Mouse (Mus musculus): Measurements from ENCODE around the gene Tnfsf15. TPM values are rescaled to one million over a fixed set of nuclear protein-coding genes. Genes with fewer than 3 reads are reported as not detected.
A peak's percentile ranks its signal among the peaks of the same experiment; 100 is the strongest.

The Tnfsf15 gene
- polyA plus RNA-seq, 1 experiment from 2014 or later: not detected

GRCm38 (mm10) chr4:63757527-63758154 is 12.7 kb upstream of the Tnfsf15 start:
- DNase-seq (ENCODE audit: low spot score): no peak
- WGBS: 80% methylated on average over 6 of the region's 6 CpGs
- H3K4me1 ChIP-seq: peaks cover 18% of the 10 kb centered on the region
- H3K27ac ChIP-seq (replicated peaks): no peak overlapping the region
- H3K9me3 ChIP-seq: no peaks in the 10 kb centered on the region
- H3K4me3 ChIP-seq: no peak overlapping the region
- H3K36me3 ChIP-seq (replicated peaks): no peaks in the 10 kb centered on the region
- H3K27me3 ChIP-seq (replicated peaks; ENCODE audit: low read depth, poor library complexity, severe bottlenecking): no peaks in the 10 kb centered on the region

DNA sequence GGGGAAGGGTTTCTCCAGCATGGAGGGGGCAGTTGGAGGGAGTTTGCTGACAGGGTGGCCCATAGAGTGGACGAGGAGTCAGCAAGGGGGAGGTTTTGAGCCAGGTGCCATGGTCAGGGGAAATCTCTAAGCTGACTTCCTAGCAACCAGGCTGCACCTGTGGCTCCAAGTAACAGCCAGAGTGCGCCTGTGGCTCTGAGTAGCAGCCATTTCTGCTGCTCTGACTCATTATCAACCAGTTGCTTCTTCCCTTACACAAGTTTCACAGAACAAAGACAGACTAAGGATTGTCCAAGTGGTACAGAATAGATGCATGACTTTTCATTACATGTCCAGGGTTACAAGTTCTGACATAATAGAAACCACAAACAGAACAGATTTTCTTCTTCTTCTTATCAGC is 11.2 kb upstream of the Tnfsf15 start:
- H3K4me1 ChIP-seq: peaks cover 22% of the 10 kb centered on the region
- no peaks in the 10 kb centered on the region for H3K9me3 ChIP-seq
- WGBS: 70% methylated on average over 2 of the region's 2 CpGs
- no peaks in the 10 kb centered on the region for H3K36me3 ChIP-seq (replicated peaks)
- no peak for DNase-seq (ENCODE audit: low spot score)
- H3K27ac ChIP-seq (replicated peaks): no peak overlapping the region
- no peak overlapping the region for H3K4me3 ChIP-seq
- H3K27me3 ChIP-seq (replicated peaks; ENCODE audit: low read depth, poor library complexity, severe bottlenecking): no peaks in the 10 kb centered on the region

GRCm38 (mm10) chr4:63754467-63755020 is 9.6 kb upstream of the Tnfsf15 start:
- Histone ChIP-seq H3K27ac (replicated peaks) (no peak overlapping the region), H3K9me3 (no peaks in the 10 kb centered on the region), H3K36me3 (replicated peaks) (no peaks in the 10 kb centered on the region), H3K4me1 (peaks cover 22% of the 10 kb centered on the region), H3K27me3 (replicated peaks; ENCODE audit: low read depth, poor library complexity, severe bottlenecking) (no peaks in the 10 kb centered on the region), H3K4me3 (no peak overlapping the region)
- no peak for DNase-seq (ENCODE audit: low spot score)
- 83% methylated on average over 9 of the region's 9 CpGs for WGBS

GRCm38 (mm10) chr4:63753855-63754254 is 8.9 kb upstream of the Tnfsf15 start:
- H3K9me3 ChIP-seq: no peaks in the 10 kb centered on the region
- DNase-seq (ENCODE audit: low spot score): no peak
- no peaks in the 10 kb centered on the region for H3K27me3 ChIP-seq (replicated peaks; ENCODE audit: low read depth, poor library complexity, severe bottlenecking)
- no peak overlapping the region for H3K27ac ChIP-seq (replicated peaks)
- H3K36me3 ChIP-seq (replicated peaks): no peaks in the 10 kb centered on the region
- H3K4me1 ChIP-seq: peaks cover 22% of the 10 kb centered on the region
- no peak overlapping the region for H3K4me3 ChIP-seq
- 63% methylated on average over 2 of the region's 2 CpGs for WGBS

- no peak overlapping the region for H3K27ac ChIP-seq (replicated peaks)
- H3K36me3 ChIP-seq (replicated peaks): no peaks in the 10 kb centered on the region
- WGBS: 63% methylated on average over 16 of the region's 16 CpGs
- peaks cover 22% of the 10 kb centered on the region for H3K4me1 ChIP-seq
- no peaks in the 10 kb centered on the region for H3K9me3 ChIP-seq
- H3K27me3 ChIP-seq (replicated peaks; ENCODE audit: low read depth, poor library complexity, severe bottlenecking): no peaks in the 10 kb centered on the region
- no peak overlapping the region for H3K4me3 ChIP-seq
- DNase-seq (ENCODE audit: low spot score): peak; percentile 41
Measured at GRCm38 (mm10) chr4:63752687-63753523, 8.0 kb upstream of the Tnfsf15 start.

GRCm38 (mm10) chr4:63748061-63748730 is 3.3 kb upstream of the Tnfsf15 start:
- DNase-seq (ENCODE audit: low spot score): no peak
- 81% methylated on average over 3 of the region's 3 CpGs for WGBS

GRCm38 (mm10) chr4:63745271-63745670 is 358 bp upstream of the Tnfsf15 start:
- peaks cover 29% of the 10 kb centered on the region for H3K4me1 ChIP-seq
- 77% methylated on average over 6 of the region's 6 CpGs for WGBS
- no peak overlapping the region for H3K27ac ChIP-seq (replicated peaks)
- H3K4me3 ChIP-seq: no peak overlapping the region
- no peaks in the 10 kb centered on the region for H3K27me3 ChIP-seq (replicated peaks; ENCODE audit: low read depth, poor library complexity, severe bottlenecking)
- no peaks in the 10 kb centered on the region for H3K9me3 ChIP-seq
- no peaks in the 10 kb centered on the region for H3K36me3 ChIP-seq (replicated peaks)
- no peak for DNase-seq (ENCODE audit: low spot score)

More at GRCm38 (mm10) chr4:63748061-63748730, 3.3 kb upstream of the Tnfsf15 start:
- H3K4me3 ChIP-seq: no peak overlapping the region
- H3K9me3 ChIP-seq: no peaks in the 10 kb centered on the region
- H3K4me1 ChIP-seq: peaks cover 26% of the 10 kb centered on the region
- no peaks in the 10 kb centered on the region for H3K36me3 ChIP-seq (replicated peaks)
- H3K27me3 ChIP-seq (replicated peaks; ENCODE audit: low read depth, poor library complexity, severe bottlenecking): no peaks in the 10 kb centered on the region
- no peak overlapping the region for H3K27ac ChIP-seq (replicated peaks)

GRCm38 (mm10) chr4:63743660-63744059 is 1.3 kb downstream of the Tnfsf15 start:
- no peaks in the 10 kb centered on the region for H3K27me3 ChIP-seq (replicated peaks; ENCODE audit: low read depth, poor library complexity, severe bottlenecking)
- 58% methylated on average over 1 of the region's 1 CpGs for WGBS
- H3K4me3 ChIP-seq: no peak overlapping the region
- H3K9me3 ChIP-seq: no peaks in the 10 kb centered on the region
- H3K27ac ChIP-seq (replicated peaks): no peak overlapping the region
- no peak for DNase-seq (ENCODE audit: low spot score)
- H3K4me1 ChIP-seq: peaks cover 33% of the 10 kb centered on the region
- no peaks in the 10 kb centered on the region for H3K36me3 ChIP-seq (replicated peaks)

DNA sequence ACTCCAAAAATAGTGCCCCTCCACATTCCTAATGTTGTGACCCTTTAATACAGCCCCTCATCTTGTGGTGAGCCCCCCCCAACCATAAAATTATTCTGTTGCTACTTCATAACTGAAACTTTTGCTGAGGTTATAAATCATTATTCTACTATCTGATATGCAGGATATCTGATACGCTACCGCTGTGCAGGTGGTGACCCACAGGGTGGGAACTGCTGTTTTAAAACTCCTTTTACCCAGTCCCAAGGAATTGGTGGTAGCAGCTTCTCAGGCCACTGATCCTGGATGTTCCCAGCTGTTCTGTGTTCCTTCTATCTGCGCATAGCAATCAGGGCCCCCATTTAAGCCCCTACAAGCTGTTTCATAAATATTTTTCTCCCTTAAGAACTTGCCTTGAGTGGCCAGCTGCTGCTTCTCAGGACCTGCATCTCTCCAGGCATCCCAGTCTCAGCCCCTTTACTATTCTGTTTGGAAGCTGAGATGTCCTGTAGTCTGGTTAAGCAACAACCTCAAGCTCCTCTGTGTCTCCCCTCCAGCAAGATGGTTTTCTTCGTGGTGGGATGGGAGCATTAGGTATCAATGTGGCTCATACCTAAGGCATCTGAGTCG is 2.0 kb downstream of the Tnfsf15 start:
- Histone ChIP-seq H3K27me3 (replicated peaks; ENCODE audit: low read depth, poor library complexity, severe bottlenecking) (no peaks in the 10 kb centered on the region), H3K4me3 (no peak overlapping the region), H3K27ac (replicated peaks) (no peak overlapping the region), H3K4me1 (peaks cover 33% of the 10 kb centered on the region), H3K36me3 (replicated peaks) (no peaks in the 10 kb centered on the region), H3K9me3 (no peaks in the 10 kb centered on the region)
- no peak for DNase-seq (ENCODE audit: low spot score)
- WGBS: 88% methylated on average over 5 of the region's 5 CpGs

GRCm38 (mm10) chr4:63742101-63742500 is 2.8 kb downstream of the Tnfsf15 start:
- WGBS: 66% methylated on average over 7 of the region's 7 CpGs

GRCm38 (mm10) chr4:63740761-63741160 is 4.2 kb downstream of the Tnfsf15 start:
- DNase-seq (ENCODE audit: low spot score): no peak
- H3K4me3 ChIP-seq: no peak overlapping the region
- no peaks in the 10 kb centered on the region for H3K27me3 ChIP-seq (replicated peaks; ENCODE audit: low read depth, poor library complexity, severe bottlenecking)
- peaks cover 33% of the 10 kb centered on the region for H3K4me1 ChIP-seq
- no peak overlapping the region for H3K27ac ChIP-seq (replicated peaks)
- no peaks in the 10 kb centered on the region for H3K9me3 ChIP-seq
- no peaks in the 10 kb centered on the region for H3K36me3 ChIP-seq (replicated peaks)
- WGBS: 84% methylated on average over 4 of the region's 4 CpGs

More at GRCm38 (mm10) chr4:63742101-63742500, 2.8 kb downstream of the Tnfsf15 start:
- H3K36me3 ChIP-seq (replicated peaks): no peaks in the 10 kb centered on the region
- H3K4me3 ChIP-seq: no peak overlapping the region
- no peak overlapping the region for H3K27ac ChIP-seq (replicated peaks)
- DNase-seq (ENCODE audit: low spot score): no peak
- no peaks in the 10 kb centered on the region for H3K27me3 ChIP-seq (replicated peaks; ENCODE audit: low read depth, poor library complexity, severe bottlenecking)
- no peaks in the 10 kb centered on the region for H3K9me3 ChIP-seq
- peaks cover 33% of the 10 kb centered on the region for H3K4me1 ChIP-seq

GRCm38 (mm10) chr4:63740001-63740400 is 4.9 kb downstream of the Tnfsf15 start:
- Histone ChIP-seq H3K36me3 (replicated peaks) (no peaks in the 10 kb centered on the region), H3K9me3 (no peaks in the 10 kb centered on the region), H3K27ac (replicated peaks) (no peak overlapping the region), H3K4me1 (peaks cover 30% of the 10 kb centered on the region), H3K4me3 (no peak overlapping the region), H3K27me3 (replicated peaks; ENCODE audit: low read depth, poor library complexity, severe bottlenecking) (no peaks in the 10 kb centered on the region)
- no peak for DNase-seq (ENCODE audit: low spot score)
- 83% methylated on average over 3 of the region's 3 CpGs for WGBS
